Mouse (Mus musculus) spleen, adult 2 months (tissue): Measurements from ENCODE around the gene Ppp1r3g.

Experiments
- CTCF ChIP-seq: fragments of 200-500 bp; IDR thresholded peaks from 2 replicates; pipeline ENCODE4 v1.5.1; 2011; ENCODE audit warnings: mild to moderate bottlenecking, inconsistent platforms; ENCODE audit not compliant: insufficient read depth, insufficient read length, insufficient replicate concordance; ENCODE audit errors: extremely low read depth
- POLR2A ChIP-seq: fragments of 200-500 bp; IDR thresholded peaks from 2 replicates; pipeline ENCODE4 v1.6.1; 2011; ENCODE audit warnings: low read depth, low read length, inconsistent platforms

GRCm38 (mm10) chr13:35968719-35969430, 10.2 kb downstream of the Ppp1r3g start:
- no peak for TF ChIP-seq CTCF
- no peak for TF ChIP-seq POLR2A
